Mouse (Mus musculus) bone marrow, adult 2 months (tissue): ENCODE data around the gene Cck.

Experiments
- CTCF ChIP-seq: fragments of 200-500 bp; IDR thresholded peaks from 2 replicates; pipeline ENCODE4 v1.5.1; 2011; ENCODE audit warnings: low read length, control low read depth; ENCODE audit not compliant: control insufficient read depth, insufficient read depth
- POLR2A ChIP-seq: fragments of 200-500 bp; IDR thresholded peaks from 2 replicates; pipeline ENCODE4 v1.6.1; 2011; ENCODE audit warnings: low read depth, mild to moderate bottlenecking, control low read depth, low read length, borderline replicate concordance; ENCODE audit not compliant: control insufficient read depth

DNA sequence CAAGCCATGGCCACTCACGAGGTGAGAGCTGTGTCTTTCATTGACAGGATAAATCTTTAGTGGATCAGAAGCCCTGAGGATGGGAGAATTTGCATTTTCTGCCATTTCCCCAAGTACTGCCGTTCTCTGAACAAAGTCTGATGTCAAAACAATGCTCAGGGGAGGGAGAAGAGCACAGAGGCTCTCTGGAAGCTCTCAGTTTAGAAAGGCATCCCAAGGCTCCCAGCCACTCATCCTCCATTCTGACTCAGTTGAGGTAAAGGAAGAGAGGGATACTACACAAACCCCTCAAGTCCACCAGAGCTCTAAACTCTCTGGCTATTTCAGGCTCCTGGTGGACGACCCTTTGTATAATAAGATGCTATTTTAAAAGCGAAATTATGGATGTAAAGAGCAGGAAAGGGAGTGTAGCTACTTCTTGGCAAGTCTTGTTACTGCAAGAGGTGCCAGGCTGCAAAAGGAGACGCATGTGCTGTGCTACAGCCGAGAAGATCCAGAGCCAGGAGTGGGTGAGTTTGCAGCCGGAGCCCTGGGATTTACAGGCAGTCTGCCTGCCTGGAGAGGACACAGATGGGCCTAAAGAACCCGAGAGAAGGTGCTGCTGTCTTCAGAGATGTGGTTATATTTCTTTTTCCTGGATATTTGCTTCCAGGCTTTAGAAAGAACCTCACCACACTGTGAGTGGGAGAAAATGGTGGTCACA, 11.1 kb upstream of the Cck start:
- TF ChIP-seq CTCF: no peak
- no peak for TF ChIP-seq POLR2A
